Mouse (Mus musculus): ENCODE measurements around the gene Ptma.

- TF ChIP-seq CTCF (IDR thresholded peaks at IDR 0.05; ENCODE audit: extremely low read depth, insufficient read depth, insufficient read length, insufficient replicate concordance) (no peak), POLR2A (IDR thresholded peaks at IDR 0.05; ENCODE audit: low read depth, low read length) (no peak)
These were observed 44.2 kb upstream of the Ptma start for GRCm38 (mm10) chr1:86482288-86482687.
